Mouse (Mus musculus) heart, adult 2 months (tissue): ENCODE measurements around the gene Sirt2.

ENCODE experiments used
- EP300 ChIP-seq: fragments of 200-500 bp; IDR thresholded peaks from 2 replicates; pipeline ENCODE4 v1.6.1; 2011; ENCODE audit warnings: low read depth, low read length, control low read depth; ENCODE audit not compliant: insufficient read depth
- POLR2A ChIP-seq: fragments of 200-500 bp; IDR thresholded peaks from 2 replicates; pipeline ENCODE4 v1.6.1; 2011; ENCODE audit warnings: mild to moderate bottlenecking, low read depth, low read length, control low read depth; ENCODE audit not compliant: insufficient read depth

- TF ChIP-seq POLR2A: no peak
- TF ChIP-seq EP300: no peak
Measured at GRCm38 (mm10) chr7:28740949-28741348, 25.6 kb upstream of the Sirt2 start.
